Mouse (Mus musculus): ENCODE measurements around the gene March11. TPM values are rescaled to one million over a fixed set of nuclear protein-coding genes. Genes with fewer than 3 reads are reported as not detected.

The March11 gene
- polyA plus RNA-seq (2015; fragmentation: Nextera tagmentation; extraction: Ambion mirVana), result 2.3 and 4.5 TPM in 2 replicates

DNA sequence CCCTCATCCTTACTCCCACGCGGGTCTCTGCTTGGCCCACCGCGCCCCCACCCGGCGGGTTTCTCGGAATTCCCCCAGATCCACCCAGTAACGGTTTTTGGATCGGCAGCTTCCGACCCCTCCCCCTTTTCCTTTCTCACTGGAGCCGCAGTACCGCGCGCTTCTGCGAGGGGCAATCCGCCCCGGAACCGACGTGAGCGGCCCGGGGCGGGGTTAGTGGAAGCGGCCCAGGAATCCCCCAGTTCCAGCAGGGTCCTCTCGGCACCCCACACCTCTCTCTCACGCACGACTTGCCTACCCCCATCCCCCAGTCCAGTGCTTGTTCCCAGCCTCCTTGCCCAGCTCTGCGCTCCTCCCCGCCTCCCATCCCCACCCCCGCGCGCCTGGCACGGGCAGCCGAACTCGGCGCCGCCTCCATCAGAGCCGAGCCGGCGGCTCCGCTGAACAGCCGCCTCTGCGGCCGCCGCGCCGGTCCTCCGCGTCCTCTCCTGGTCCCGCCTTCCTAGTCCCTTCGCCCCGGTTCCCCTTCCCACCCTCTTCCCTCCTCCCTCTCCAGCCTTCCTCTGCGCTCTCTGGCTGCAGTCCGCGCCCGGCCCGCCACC, at the start of gene March11:
Gene March11, plus strand, starts transcription at position 420 of the 602 bp plus-strand sequence.
- Histone ChIP-seq H3K27me3 (replicated peaks; ENCODE audit: control insufficient read depth, insufficient read depth, low read length) (no peaks in the 10 kb centered on the region; the same call in 1 of the 2 replicates), H3K4me3 (replicated peaks; ENCODE audit: low read length) (peak within 1 kb of the TSS; percentile 84), H3K27ac (ENCODE audit: low read length) (peak within 1 kb of the TSS; percentile 84), H3K9ac (replicated peaks; ENCODE audit: low read depth, low read length) (peak within 1 kb of the TSS; percentile 84), H3K4me1 (replicated peaks; ENCODE audit: control insufficient read depth, insufficient read depth, low read length) (peaks cover 4% of the 10 kb centered on the region; the same call in 1 of the 2 replicates), H3K9me3 (ENCODE audit: control insufficient read depth, low read length) (no peaks in the 10 kb centered on the region), H3K4me2 (ENCODE audit: low read length) (peak within 1 kb of the TSS; percentile 89), H3K36me3 (ENCODE audit: control insufficient read depth, insufficient read depth) (no peaks in the 10 kb centered on the region)
- under 1% methylated on average over 55 of the region's 56 CpGs for WGBS
- ATAC-seq, result peak; percentile 98

DNA sequence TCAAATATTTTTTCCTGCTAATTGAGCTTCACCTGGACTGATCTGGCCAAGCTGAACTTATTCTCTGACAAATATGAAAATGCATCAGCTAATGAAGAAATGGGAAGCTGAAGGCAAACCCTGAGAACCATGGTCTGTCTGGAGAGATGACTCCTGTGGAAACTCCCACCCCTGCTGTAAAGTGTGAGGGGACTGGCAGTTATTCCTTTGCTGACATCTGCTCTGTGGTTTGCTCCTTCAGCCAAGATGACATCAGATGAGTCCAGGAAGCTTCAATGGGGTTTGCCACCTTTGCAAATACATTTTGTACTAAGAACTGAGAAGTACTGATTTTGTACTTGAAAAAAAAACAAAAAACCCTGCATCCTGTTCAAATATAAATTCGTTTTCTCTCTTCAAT, 46.5 kb upstream of the March11 start:
- WGBS, result 64% methylated on average over 1 of the region's 1 CpGs
- Histone ChIP-seq H3K27me3 (replicated peaks; ENCODE audit: control insufficient read depth, insufficient read depth, low read length) (no peaks in the 10 kb centered on the region), H3K4me2 (ENCODE audit: low read length) (no peak overlapping the region), H3K27ac (ENCODE audit: low read length) (no peak overlapping the region), H3K9me3 (ENCODE audit: control insufficient read depth, low read length) (no peaks in the 10 kb centered on the region), H3K9ac (replicated peaks; ENCODE audit: low read depth, low read length) (no peak overlapping the region), H3K36me3 (ENCODE audit: control insufficient read depth, insufficient read depth) (no peaks in the 10 kb centered on the region), H3K4me1 (replicated peaks; ENCODE audit: control insufficient read depth, insufficient read depth, low read length) (no peaks in the 10 kb centered on the region), H3K4me3 (replicated peaks; ENCODE audit: low read length) (no peak overlapping the region)
- ATAC-seq, result no peak

DNA sequence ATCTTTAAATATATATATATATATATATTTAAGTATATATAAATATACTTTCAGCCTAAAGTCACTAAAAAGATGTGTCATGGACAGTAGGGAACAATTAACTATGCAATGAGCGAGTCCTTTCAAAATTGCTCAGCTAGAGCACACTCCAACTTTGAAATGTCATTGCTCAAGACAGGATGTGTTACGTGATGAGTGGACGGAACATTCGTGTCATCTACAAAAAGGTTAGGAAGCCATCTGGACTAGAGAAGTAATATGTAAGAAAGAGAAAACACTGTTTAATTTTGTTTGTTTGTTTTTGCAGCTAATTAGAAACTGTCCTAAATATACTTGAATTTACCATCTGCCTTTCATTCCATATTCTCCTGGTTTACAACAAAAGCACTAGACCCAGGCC, 39.3 kb upstream of the March11 start:
- H3K4me3 ChIP-seq (replicated peaks; ENCODE audit: low read length), result no peak overlapping the region
- WGBS, result 89% methylated on average over 4 of the region's 4 CpGs
- H3K4me2 ChIP-seq (ENCODE audit: low read length), result no peak overlapping the region
- H3K36me3 ChIP-seq (ENCODE audit: control insufficient read depth, insufficient read depth), result no peaks in the 10 kb centered on the region
- no peak overlapping the region for H3K27ac ChIP-seq (ENCODE audit: low read length)
- H3K9me3 ChIP-seq (ENCODE audit: control insufficient read depth, low read length), result no peaks in the 10 kb centered on the region
- no peaks in the 10 kb centered on the region for H3K4me1 ChIP-seq (replicated peaks; ENCODE audit: control insufficient read depth, insufficient read depth, low read length)
- ATAC-seq, result no peak
- no peak overlapping the region for H3K9ac ChIP-seq (replicated peaks; ENCODE audit: low read depth, low read length)
- no peaks in the 10 kb centered on the region for H3K27me3 ChIP-seq (replicated peaks; ENCODE audit: control insufficient read depth, insufficient read depth, low read length)

DNA sequence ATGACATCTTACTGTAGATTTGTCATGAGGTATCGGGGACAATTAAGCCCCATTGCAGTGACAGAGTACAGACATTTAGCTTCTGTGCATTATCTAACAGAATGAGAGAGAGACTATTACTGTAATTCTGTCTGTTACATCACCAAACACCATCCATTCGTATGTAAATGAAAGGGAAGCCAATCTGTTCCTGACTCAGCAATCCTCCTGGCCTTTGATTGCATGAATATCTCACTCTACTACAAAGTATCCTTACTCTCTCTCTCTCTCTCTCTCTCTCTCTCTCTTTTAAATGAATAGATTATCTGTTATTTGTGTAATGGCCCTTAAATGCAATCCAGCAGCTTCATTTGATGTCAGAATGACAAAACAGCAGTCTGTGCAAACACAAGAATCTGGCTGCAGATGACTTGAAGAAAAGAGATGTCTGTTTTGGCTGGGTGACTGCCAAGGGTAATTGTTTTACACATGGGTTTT, 32.8 kb upstream of the March11 start:
- Histone ChIP-seq H3K4me3 (replicated peaks; ENCODE audit: low read length) (no peak overlapping the region), H3K9me3 (ENCODE audit: control insufficient read depth, low read length) (no peaks in the 10 kb centered on the region), H3K27ac (ENCODE audit: low read length) (no peak overlapping the region; the same call in 1 of the 2 replicates), H3K4me2 (ENCODE audit: low read length) (no peak overlapping the region), H3K36me3 (ENCODE audit: control insufficient read depth, insufficient read depth) (no peaks in the 10 kb centered on the region), H3K27me3 (replicated peaks; ENCODE audit: control insufficient read depth, insufficient read depth, low read length) (no peaks in the 10 kb centered on the region), H3K9ac (replicated peaks; ENCODE audit: low read depth, low read length) (no peak overlapping the region), H3K4me1 (replicated peaks; ENCODE audit: control insufficient read depth, insufficient read depth, low read length) (peaks cover 8% of the 10 kb centered on the region)
- WGBS, result 6% methylated on average over 2 of the region's 2 CpGs
- peak; percentile 96 for ATAC-seq

DNA sequence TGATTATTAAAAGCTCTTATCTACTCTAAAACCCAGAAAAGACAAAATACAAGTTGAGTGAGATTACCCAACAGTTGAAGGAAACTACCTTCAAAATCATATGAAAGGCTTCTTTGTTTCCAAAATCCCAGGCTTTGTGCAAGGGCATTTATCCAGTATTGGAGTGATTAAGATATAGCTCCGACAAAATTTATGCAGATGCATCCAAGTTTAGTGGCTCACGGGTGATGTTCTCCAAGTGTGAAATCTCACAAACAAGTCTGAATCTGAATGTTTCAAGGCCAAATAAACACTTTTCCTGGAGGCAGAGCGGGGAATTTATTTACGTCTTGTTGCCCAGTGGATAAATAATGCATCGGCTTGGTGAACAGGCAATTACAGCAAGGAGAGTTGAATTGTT, 32.2 kb upstream of the March11 start:
- Histone ChIP-seq H3K9ac (replicated peaks; ENCODE audit: low read depth, low read length) (no peak overlapping the region), H3K4me3 (replicated peaks; ENCODE audit: low read length) (no peak overlapping the region), H3K4me2 (ENCODE audit: low read length) (no peak overlapping the region), H3K27ac (ENCODE audit: low read length) (no peak overlapping the region), H3K4me1 (replicated peaks; ENCODE audit: control insufficient read depth, insufficient read depth, low read length) (peaks cover 8% of the 10 kb centered on the region), H3K36me3 (ENCODE audit: control insufficient read depth, insufficient read depth) (no peaks in the 10 kb centered on the region), H3K27me3 (replicated peaks; ENCODE audit: control insufficient read depth, insufficient read depth, low read length) (no peaks in the 10 kb centered on the region), H3K9me3 (ENCODE audit: control insufficient read depth, low read length) (no peaks in the 10 kb centered on the region)
- peak; percentile 49 for ATAC-seq
- 24% methylated on average over 5 of the region's 5 CpGs for WGBS

DNA sequence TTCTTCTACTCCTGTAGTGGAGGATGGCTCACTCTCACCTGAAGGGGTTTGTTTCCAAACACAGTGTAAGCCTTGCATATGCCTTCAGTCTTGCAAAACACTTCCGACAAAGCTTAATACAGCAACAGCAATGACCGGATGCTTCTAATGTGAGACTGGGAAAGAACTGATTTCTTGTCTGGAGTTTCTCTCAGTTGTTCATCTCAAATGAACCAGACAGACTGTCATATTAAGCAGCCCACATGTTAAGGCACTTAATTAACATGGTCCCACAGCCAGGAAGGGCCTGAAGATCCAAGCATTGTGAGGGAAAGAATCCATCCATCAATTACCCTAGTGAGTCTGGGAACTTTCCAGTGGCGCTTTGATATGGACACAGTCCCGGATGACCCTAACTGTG, 17.0 kb upstream of the March11 start:
- H3K4me2 ChIP-seq (ENCODE audit: low read length), result no peak overlapping the region
- ATAC-seq, result no peak
- H3K4me1 ChIP-seq (replicated peaks; ENCODE audit: control insufficient read depth, insufficient read depth, low read length), result no peaks in the 10 kb centered on the region
- H3K27me3 ChIP-seq (replicated peaks; ENCODE audit: control insufficient read depth, insufficient read depth, low read length), result no peaks in the 10 kb centered on the region
- no peak overlapping the region for H3K27ac ChIP-seq (ENCODE audit: low read length)
- no peak overlapping the region for H3K4me3 ChIP-seq (replicated peaks; ENCODE audit: low read length)
- H3K9me3 ChIP-seq (ENCODE audit: control insufficient read depth, low read length), result no peaks in the 10 kb centered on the region
- no peaks in the 10 kb centered on the region for H3K36me3 ChIP-seq (ENCODE audit: control insufficient read depth, insufficient read depth)
- H3K9ac ChIP-seq (replicated peaks; ENCODE audit: low read depth, low read length), result no peak overlapping the region
- WGBS, result 84% methylated on average over 4 of the region's 4 CpGs

DNA sequence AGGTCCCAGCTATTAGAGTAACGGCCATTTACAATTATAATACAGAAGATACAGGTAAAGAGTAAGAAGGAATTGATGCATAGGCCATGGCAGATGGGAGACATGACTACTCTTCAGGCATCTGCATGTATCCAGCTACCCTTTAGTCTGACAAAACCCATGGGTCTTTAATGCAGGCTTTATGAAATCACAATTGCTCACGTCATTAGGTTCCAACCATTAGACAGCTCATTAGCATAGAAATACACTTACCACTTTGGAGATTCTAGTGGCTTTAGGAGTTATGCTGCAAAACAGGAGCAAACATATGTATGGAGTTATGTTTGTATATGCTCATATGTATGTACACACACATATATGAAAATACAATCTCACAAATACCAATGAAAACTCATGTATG, 16.0 kb upstream of the March11 start:
- WGBS, result 46% methylated on average over 2 of the region's 2 CpGs
- no peaks in the 10 kb centered on the region for H3K9me3 ChIP-seq (ENCODE audit: control insufficient read depth, low read length)
- H3K4me2 ChIP-seq (ENCODE audit: low read length), result no peak overlapping the region
- H3K9ac ChIP-seq (replicated peaks; ENCODE audit: low read depth, low read length), result no peak overlapping the region
- H3K4me3 ChIP-seq (replicated peaks; ENCODE audit: low read length), result no peak overlapping the region
- H3K27ac ChIP-seq (ENCODE audit: low read length), result no peak overlapping the region
- ATAC-seq, result no peak
- no peaks in the 10 kb centered on the region for H3K4me1 ChIP-seq (replicated peaks; ENCODE audit: control insufficient read depth, insufficient read depth, low read length)
- no peaks in the 10 kb centered on the region for H3K27me3 ChIP-seq (replicated peaks; ENCODE audit: control insufficient read depth, insufficient read depth, low read length)
- H3K36me3 ChIP-seq (ENCODE audit: control insufficient read depth, insufficient read depth), result no peaks in the 10 kb centered on the region

DNA sequence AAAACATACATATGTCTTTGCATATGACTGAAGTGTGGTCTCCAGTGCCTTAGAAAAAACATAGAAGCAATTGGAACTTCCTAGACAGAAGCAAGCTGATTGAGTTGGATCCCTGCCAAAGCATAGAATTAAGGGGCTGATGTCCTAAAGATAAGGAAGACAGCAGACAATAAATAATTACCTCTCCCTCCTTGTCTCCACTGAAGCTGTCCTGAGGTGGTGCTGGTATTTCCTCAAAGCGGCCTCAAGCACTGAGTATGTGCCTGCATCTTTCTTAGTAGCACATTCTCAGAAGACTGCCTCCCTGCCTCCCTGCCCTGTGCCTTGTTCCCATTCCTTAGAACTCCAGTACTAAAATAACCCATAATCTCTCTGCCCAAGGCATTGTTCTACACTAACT, 15.6 kb upstream of the March11 start:
- Histone ChIP-seq H3K36me3 (ENCODE audit: control insufficient read depth, insufficient read depth) (no peaks in the 10 kb centered on the region), H3K4me3 (replicated peaks; ENCODE audit: low read length) (no peak overlapping the region), H3K9me3 (ENCODE audit: control insufficient read depth, low read length) (no peaks in the 10 kb centered on the region), H3K27me3 (replicated peaks; ENCODE audit: control insufficient read depth, insufficient read depth, low read length) (no peaks in the 10 kb centered on the region), H3K4me1 (replicated peaks; ENCODE audit: control insufficient read depth, insufficient read depth, low read length) (no peaks in the 10 kb centered on the region), H3K27ac (ENCODE audit: low read length) (no peak overlapping the region), H3K9ac (replicated peaks; ENCODE audit: low read depth, low read length) (no peak overlapping the region), H3K4me2 (ENCODE audit: low read length) (no peak overlapping the region)
- no peak for ATAC-seq
- WGBS, result 65% methylated on average over 1 of the region's 1 CpGs

DNA sequence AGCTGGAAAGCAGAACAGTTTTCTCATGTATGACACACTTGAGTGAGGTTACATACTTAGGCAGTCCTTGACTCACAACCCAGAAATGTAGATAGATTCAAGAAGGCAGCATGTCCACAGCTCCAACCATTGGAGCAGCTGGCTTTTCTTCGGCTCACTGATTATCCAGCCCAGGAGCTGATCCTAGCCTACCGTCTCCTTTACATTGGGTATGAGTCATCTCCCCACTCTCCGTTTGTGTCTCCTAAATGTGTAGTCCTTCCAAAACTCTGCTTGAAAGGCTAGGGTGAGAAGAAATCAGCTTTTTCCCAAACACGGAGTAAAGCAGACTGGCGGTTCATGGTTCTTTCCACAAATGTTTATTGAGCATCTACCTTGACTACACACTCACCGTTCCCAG, 10.2 kb upstream of the March11 start:
- Histone ChIP-seq H3K9ac (replicated peaks; ENCODE audit: low read depth, low read length) (no peak overlapping the region), H3K36me3 (ENCODE audit: control insufficient read depth, insufficient read depth) (no peaks in the 10 kb centered on the region)
- WGBS, result 93% methylated on average over 6 of the region's 6 CpGs

More for the DNA sequence above, 10.2 kb upstream of the March11 start:
- Histone ChIP-seq H3K4me2 (ENCODE audit: low read length) (no peak overlapping the region), H3K27ac (ENCODE audit: low read length) (no peak overlapping the region), H3K4me1 (replicated peaks; ENCODE audit: control insufficient read depth, insufficient read depth, low read length) (no peaks in the 10 kb centered on the region), H3K27me3 (replicated peaks; ENCODE audit: control insufficient read depth, insufficient read depth, low read length) (no peaks in the 10 kb centered on the region), H3K9me3 (ENCODE audit: control insufficient read depth, low read length) (no peaks in the 10 kb centered on the region), H3K4me3 (replicated peaks; ENCODE audit: low read length) (no peak overlapping the region)
- no peak for ATAC-seq

All from forebrain, embryonic 16.5 days (tissue).